Mouse (Mus musculus) kidney, embryonic 14.5 days (tissue): Measurements from ENCODE around the gene Caml. TPM values are rescaled to one million over a fixed set of nuclear protein-coding genes. Genes with fewer than 3 reads are reported as not detected.
"Not testable (repeated sequence)": the region's sequence is repeated elsewhere in the genome, so short reads cannot be mapped to it uniquely, and the experiment has no call there.

Experiments used
- ATAC-seq: fragments of 200-750 bp; cut with Nextera tagmentation; 2 replicates; pipeline ENCODE4 v1.8.0; 2017; ENCODE audit warnings: moderate number of reproducible peaks, mild to moderate bottlenecking, moderate TSS enrichment, moderate library complexity; ENCODE audit not compliant: low FRiP score, low TSS enrichment
- H3K27ac ChIP-seq: fragments of 300-500 bp; sonication (generic); 2 replicates; pipeline ENCODE4 v1.5.1; 2014; ENCODE audit warnings: low read depth, mild to moderate bottlenecking, low read length, moderate library complexity, mixed read lengths
- H3K27me3 ChIP-seq: fragments of 300-500 bp; sonication (generic); 2 replicates; pipeline ENCODE4 v1.6.1; 2014; ENCODE audit warnings: mild to moderate bottlenecking, low read length; ENCODE audit not compliant: control insufficient read depth, insufficient read depth
- H3K36me3 ChIP-seq: fragments of 300-500 bp; sonication (generic); 2 replicates; pipeline ENCODE4 v1.6.1; 2014; ENCODE audit warnings: low read length, mixed read lengths; ENCODE audit not compliant: control insufficient read depth, insufficient read depth
- H3K4me1 ChIP-seq: fragments of 300-500 bp; sonication (generic); 2 replicates; pipeline ENCODE4 v1.6.1; 2014; ENCODE audit warnings: low read length, mixed read lengths; ENCODE audit not compliant: control insufficient read depth, insufficient read depth
- H3K4me2 ChIP-seq: fragments of 300-500 bp; sonication (generic); replicated peaks from 2 replicates; pipeline ENCODE4 v1.6.1; 2014; ENCODE audit warnings: low read depth, mild to moderate bottlenecking, low read length
- H3K4me3 ChIP-seq: fragments of 300-500 bp; sonication (generic); 2 replicates; pipeline ENCODE4 v1.5.1; 2014; ENCODE audit warnings: mild to moderate bottlenecking, low read length
- H3K9ac ChIP-seq: fragments of 300-500 bp; sonication (generic); 2 replicates; pipeline ENCODE4 v1.6.1; 2014; ENCODE audit warnings: low read depth, mild to moderate bottlenecking, low read length, moderate library complexity
- H3K9me3 ChIP-seq: fragments of 300-500 bp; sonication (generic); 2 replicates; pipeline ENCODE4 v1.6.1; 2016; ENCODE audit warnings: low read length; ENCODE audit not compliant: control insufficient read depth
- WGBS: fragments of 180-500 bp; shearing (Covaris S2); extraction: QIAGEN DNeasy Blood & Tissue Kit; methylation state at CpG from one replicate; pipeline ENCODE4 v1.1.7; 2014; 5-methylcytosine and 5-hydroxymethylcytosine counted together
- polyA plus RNA-seq: library from polyadenylated mRNA; unstranded; fragments of >200 nt; fragmentation: Nextera tagmentation; extraction: Ambion mirVana; gene quantifications from 2 replicates; pipeline ENCODE4 v1.2.1, GENCODE M21; 2014

Caml gene
- polyA plus RNA-seq, 1 experiment from 2014 or later = 58.3 TPM

- H3K27ac ChIP-seq = no peak overlapping the region
- no peaks in the 10 kb centered on the region for H3K27me3 ChIP-seq
- 88% methylated on average over 14 of the region's 14 CpGs for WGBS
- H3K4me1 ChIP-seq = peaks cover 4% of the 10 kb centered on the region; the same call in 1 of the 2 replicates
- H3K4me2 ChIP-seq = no peak overlapping the region
- H3K9ac ChIP-seq = no peak overlapping the region
- no peak for ATAC-seq
- peaks cover 49% of the 10 kb centered on the region for H3K36me3 ChIP-seq
- H3K9me3 ChIP-seq = no peaks in the 10 kb centered on the region
- no peak overlapping the region for H3K4me3 ChIP-seq
Measured at GRCm38 (mm10) chr13:55636185-55636983, 13.6 kb downstream of the Caml start.

- H3K4me1 ChIP-seq, H3K27me3 ChIP-seq, H3K27ac ChIP-seq, ATAC-seq, H3K4me2 ChIP-seq, H3K9ac ChIP-seq, H3K4me3 ChIP-seq, H3K9me3 ChIP-seq: not testable (repeated sequence)
- WGBS = 57% methylated on average over 8 of the region's 8 CpGs
- H3K36me3 ChIP-seq = peaks cover 50% of the 10 kb centered on the region
Measured at GRCm38 (mm10) chr13:55640480-55640879, 17.7 kb downstream of the Caml start.

GRCm38 (mm10) chr13:55644525-55644924 is 21.7 kb downstream of the Caml start:
- no peak overlapping the region for H3K27ac ChIP-seq
- H3K36me3 ChIP-seq = peaks cover 71% of the 10 kb centered on the region
- H3K4me3 ChIP-seq = no peak overlapping the region
- no peaks in the 10 kb centered on the region for H3K9me3 ChIP-seq
- no peak overlapping the region for H3K4me2 ChIP-seq
- 92% methylated on average over 2 of the region's 2 CpGs for WGBS
- H3K4me1 ChIP-seq = no peaks in the 10 kb centered on the region
- ATAC-seq = no peak
- H3K9ac ChIP-seq = no peak overlapping the region
- H3K27me3 ChIP-seq = no peaks in the 10 kb centered on the region

- no peaks in the 10 kb centered on the region for H3K27me3 ChIP-seq
- H3K4me1 ChIP-seq = no peaks in the 10 kb centered on the region
- ATAC-seq = no peak
- no peaks in the 10 kb centered on the region for H3K9me3 ChIP-seq
- no peak overlapping the region for H3K4me3 ChIP-seq
- H3K27ac ChIP-seq = no peak overlapping the region
- 91% methylated on average over 12 of the region's 12 CpGs for WGBS
- peaks cover 97% of the 10 kb centered on the region for H3K36me3 ChIP-seq
- H3K4me2 ChIP-seq = no peak overlapping the region
- no peak overlapping the region for H3K9ac ChIP-seq
Measured at GRCm38 (mm10) chr13:55650098-55650497, 27.3 kb downstream of the Caml start.

- H3K36me3 ChIP-seq = peaks cover 97% of the 10 kb centered on the region
- ATAC-seq = no peak
- no peak overlapping the region for H3K27ac ChIP-seq
Measured at GRCm38 (mm10) chr13:55650980-55651379, 28.2 kb downstream of the Caml start.

GRCm38 (mm10) chr13:55668550-55668949 is 45.7 kb downstream of the Caml start:
- H3K27ac ChIP-seq = no peak overlapping the region
- H3K4me3 ChIP-seq = no peak overlapping the region
- H3K36me3 ChIP-seq = peaks cover 92% of the 10 kb centered on the region
- WGBS = 84% methylated on average over 6 of the region's 6 CpGs
- no peaks in the 10 kb centered on the region for H3K9me3 ChIP-seq
- no peak overlapping the region for H3K4me2 ChIP-seq
- H3K9ac ChIP-seq = no peak overlapping the region
- H3K27me3 ChIP-seq = no peaks in the 10 kb centered on the region
- no peaks in the 10 kb centered on the region for H3K4me1 ChIP-seq
- no peak for ATAC-seq

More at GRCm38 (mm10) chr13:55650980-55651379, 28.2 kb downstream of the Caml start:
- no peaks in the 10 kb centered on the region for H3K27me3 ChIP-seq
- H3K9ac ChIP-seq = no peak overlapping the region
- WGBS = 94% methylated on average over 6 of the region's 6 CpGs
- H3K4me3 ChIP-seq = no peak overlapping the region
- H3K4me2 ChIP-seq = no peak overlapping the region
- no peaks in the 10 kb centered on the region for H3K4me1 ChIP-seq
- no peaks in the 10 kb centered on the region for H3K9me3 ChIP-seq

- 93% methylated on average over 6 of the region's 6 CpGs for WGBS
Measured at GRCm38 (mm10) chr13:55672711-55673110, 49.9 kb downstream of the Caml start.

GRCm38 (mm10) chr13:55677364-55677763 is 54.6 kb downstream of the Caml start:
- H3K36me3 ChIP-seq = peaks cover 86% of the 10 kb centered on the region

More at GRCm38 (mm10) chr13:55672711-55673110, 49.9 kb downstream of the Caml start:
- no peak overlapping the region for H3K9ac ChIP-seq
- peaks cover 90% of the 10 kb centered on the region for H3K36me3 ChIP-seq
- no peak overlapping the region for H3K4me2 ChIP-seq
- H3K9me3 ChIP-seq = no peaks in the 10 kb centered on the region
- H3K4me1 ChIP-seq = no peaks in the 10 kb centered on the region
- H3K4me3 ChIP-seq = no peak overlapping the region
- no peaks in the 10 kb centered on the region for H3K27me3 ChIP-seq
- ATAC-seq = no peak
- H3K27ac ChIP-seq = no peak overlapping the region

More at GRCm38 (mm10) chr13:55677364-55677763, 54.6 kb downstream of the Caml start:
- Histone ChIP-seq H3K27me3 (no peaks in the 10 kb centered on the region), H3K4me2 (no peak overlapping the region), H3K9ac (no peak overlapping the region), H3K9me3 (no peaks in the 10 kb centered on the region), H3K4me1 (no peaks in the 10 kb centered on the region), H3K27ac (no peak overlapping the region), H3K4me3 (no peak overlapping the region)
- WGBS = 70% methylated on average over 8 of the region's 8 CpGs
- no peak for ATAC-seq
